Mouse (Mus musculus) heart, adult 2 months (tissue): ENCODE data around the gene Olfr791. TPM values are rescaled to one million over a fixed set of nuclear protein-coding genes. Genes with fewer than 3 reads are reported as not detected.

Source experiments
- DNase-seq, 2 experiments: peaks; one replicate each; pipeline ENCODE4 v3.0.0; 2021
- H3K27ac ChIP-seq: fragments of 200-600 bp; 2 replicates; pipeline ENCODE4 v1.8.1; 2022
- H3K27me3 ChIP-seq: fragments of 200-500 bp; 2 replicates; pipeline ENCODE4 v1.6.1; 2012; ENCODE audit warnings: mild to moderate bottlenecking, low read length, inconsistent platforms, mixed read lengths; ENCODE audit not compliant: control insufficient read depth, insufficient read depth
- H3K36me3 ChIP-seq: fragments of 200-500 bp; 2 replicates; pipeline ENCODE4 v1.6.1; 2012; ENCODE audit warnings: low read length, inconsistent platforms; ENCODE audit not compliant: control insufficient read depth, insufficient read depth
- H3K4me1 ChIP-seq: fragments of 200-500 bp; 2 replicates; pipeline ENCODE4 v1.6.1; 2011; ENCODE audit warnings: low read length; ENCODE audit not compliant: control insufficient read depth, insufficient read depth
- H3K4me3 ChIP-seq: fragments of 200-600 bp; 2 replicates; pipeline ENCODE4 v1.8.1; 2022
- H3K79me2 ChIP-seq: fragments of 200-500 bp; replicated peaks from 2 replicates; pipeline ENCODE4 v1.6.1; 2012; ENCODE audit warnings: mild to moderate bottlenecking, inconsistent platforms, low read length, moderate library complexity, mixed read lengths; ENCODE audit not compliant: control insufficient read depth, insufficient read depth
- H3K9ac ChIP-seq: fragments of 200-500 bp; 2 replicates; pipeline ENCODE4 v1.6.1; 2012; ENCODE audit warnings: low read depth, mild to moderate bottlenecking, control low read depth, inconsistent platforms, low read length, mixed read lengths
- CTCF ChIP-seq: fragments of 200-600 bp; IDR thresholded peaks from 2 replicates; pipeline ENCODE4 v1.8.1; 2022; ENCODE audit warnings: antibody characterized with exemption, mild to moderate bottlenecking, moderate library complexity
- EP300 ChIP-seq: fragments of 200-500 bp; IDR thresholded peaks from 2 replicates; pipeline ENCODE4 v1.6.1; 2011; ENCODE audit warnings: low read depth, low read length, control low read depth; ENCODE audit not compliant: insufficient read depth
- POLR2A ChIP-seq: fragments of 200-500 bp; IDR thresholded peaks from 2 replicates; pipeline ENCODE4 v1.6.1; 2011; ENCODE audit warnings: mild to moderate bottlenecking, low read depth, low read length, control low read depth; ENCODE audit not compliant: insufficient read depth
- WGBS: fragments of 180-500 bp; shearing (Covaris S2); methylation state at CpG from one replicate; pipeline ENCODE4 v1.1.7; 2018; 5-methylcytosine and 5-hydroxymethylcytosine counted together
- intact Hi-C: fragments of 180-260 bp; cut with DNase I; formaldehyde crosslinking; loops from one replicate; pipeline ENCODE4 v1.15.1; 2025
- long read RNA-seq: library from polyadenylated mRNA; stranded (forward); transcript quantifications from one replicate; pipeline ENCODE4 v2.0.0, GENCODE M21; 2021
- polyA plus RNA-seq: library from polyadenylated mRNA; depleted of rRNA; stranded (reverse); fragments of >200 nt; gene quantifications from 2 replicates; pipeline ENCODE4 v1.2.3, GENCODE M21; 2012; rRNA removed
- total RNA-seq, 2 experiments: library from RNA; stranded (reverse); gene quantifications; 2 replicates each; pipeline ENCODE4 v1.2.3; 2021

Olfr791 gene
- not detected for total RNA-seq
- polyA plus RNA-seq = not detected in 2 replicates
- long read RNA-seq = 0 reads

- Histone ChIP-seq H3K9ac (no peak within 1 kb of the TSS), H3K4me3 (no peak within 1 kb of the TSS), H3K4me1 (no peaks in the 10 kb centered on the region), H3K36me3 (no peaks in the 10 kb centered on the region), H3K27me3 (no peaks in the 10 kb centered on the region), H3K27ac (no peak within 1 kb of the TSS), H3K79me2 (no peaks in the 10 kb centered on the region)
- TF ChIP-seq POLR2A = no peak
- TF ChIP-seq EP300 = no peak
- TF ChIP-seq CTCF = no peak
- DNase-seq = no peak
- 58% methylated on average over 3 of the region's 3 CpGs for WGBS
- intact Hi-C loops = no loop called here
These were observed at the start of gene Olfr791 for GRCm38 (mm10) chr10:129521492-129521891. TSS of gene Olfr791 (plus strand) at chr10:129521792.

DNA sequence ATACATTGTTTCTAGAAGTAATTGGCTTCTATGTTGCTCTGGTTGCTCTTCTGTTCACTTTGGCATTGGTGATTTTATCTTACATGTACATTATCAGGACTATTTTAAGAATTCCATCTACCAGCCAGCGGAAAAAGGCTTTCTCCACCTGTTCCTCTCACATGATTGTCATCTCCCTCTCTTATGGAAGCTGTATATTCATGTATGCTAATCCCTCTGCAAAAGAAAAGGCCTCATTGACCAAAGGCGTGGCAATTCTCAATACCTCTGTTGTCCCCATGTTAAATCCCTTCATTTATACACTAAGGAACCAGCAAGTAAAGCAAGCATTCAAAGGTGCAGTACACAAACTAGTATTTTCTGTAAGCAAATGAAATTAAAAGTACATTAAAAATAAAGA, 48.3 kb upstream of the Olfr791 start:
- H3K27me3 ChIP-seq = no peaks in the 10 kb centered on the region
- no peaks in the 10 kb centered on the region for H3K36me3 ChIP-seq
- TF ChIP-seq EP300 (no peak), CTCF (no peak), POLR2A (no peak)
- intact Hi-C loops = no loop called here
- H3K27ac ChIP-seq = no peak overlapping the region
- H3K4me3 ChIP-seq = no peak overlapping the region
- H3K79me2 ChIP-seq = no peaks in the 10 kb centered on the region
- no peak for DNase-seq
- H3K9ac ChIP-seq = no peak overlapping the region
- H3K4me1 ChIP-seq = no peaks in the 10 kb centered on the region
- 61% methylated on average over 2 of the region's 2 CpGs for WGBS

- H3K27me3 ChIP-seq = no peaks in the 10 kb centered on the region
- H3K4me3 ChIP-seq = no peak overlapping the region
- DNase-seq = no peak
- no peak for TF ChIP-seq POLR2A
- TF ChIP-seq EP300 = no peak
- TF ChIP-seq CTCF = no peak
- no peak overlapping the region for H3K27ac ChIP-seq
- no peak overlapping the region for H3K9ac ChIP-seq
- no peaks in the 10 kb centered on the region for H3K4me1 ChIP-seq
- intact Hi-C loops = no loop called here
- H3K36me3 ChIP-seq = no peaks in the 10 kb centered on the region
- H3K79me2 ChIP-seq = no peaks in the 10 kb centered on the region
These were observed 47.9 kb upstream of the Olfr791 start for GRCm38 (mm10) chr10:129473723-129474122.

GRCm38 (mm10) chr10:129484452-129484851, 37.1 kb upstream of the Olfr791 start, which contains the start of gene Olfr789:
TSS of gene Olfr789 (plus strand) at chr10:129484752.
- intact Hi-C loops = no loop called here
- Histone ChIP-seq H3K9ac (no peak within 1 kb of the TSS), H3K4me3 (no peak within 1 kb of the TSS), H3K79me2 (no peaks in the 10 kb centered on the region), H3K27ac (no peak within 1 kb of the TSS), H3K4me1 (no peaks in the 10 kb centered on the region), H3K27me3 (no peaks in the 10 kb centered on the region), H3K36me3 (no peaks in the 10 kb centered on the region)
- 33% methylated on average over 2 of the region's 2 CpGs for WGBS
- TF ChIP-seq POLR2A (no peak), EP300 (no peak), CTCF (no peak)
- no peak for DNase-seq

GRCm38 (mm10) chr10:129490101-129490500, 31.5 kb upstream of the Olfr791 start:
- Histone ChIP-seq H3K4me1 (no peaks in the 10 kb centered on the region), H3K9ac (no peak overlapping the region), H3K36me3 (no peaks in the 10 kb centered on the region), H3K79me2 (no peaks in the 10 kb centered on the region), H3K4me3 (no peak overlapping the region), H3K27ac (no peak overlapping the region), H3K27me3 (no peaks in the 10 kb centered on the region)
- intact Hi-C loops = no loop called here
- WGBS = 62% methylated on average over 2 of the region's 2 CpGs
- DNase-seq = no peak
- no peak for TF ChIP-seq POLR2A
- no peak for TF ChIP-seq CTCF
- TF ChIP-seq EP300 = no peak

GRCm38 (mm10) chr10:129498192-129498591, 23.4 kb upstream of the Olfr791 start, which contains the start of gene Olfr790:
TSS of gene Olfr790 (plus strand) at chr10:129498492.
- DNase-seq = no peak
- no peak within 1 kb of the TSS for H3K27ac ChIP-seq
- H3K27me3 ChIP-seq = no peaks in the 10 kb centered on the region
- TF ChIP-seq EP300 = no peak
- TF ChIP-seq POLR2A = no peak
- no peak for TF ChIP-seq CTCF
- no peaks in the 10 kb centered on the region for H3K36me3 ChIP-seq
- no peaks in the 10 kb centered on the region for H3K79me2 ChIP-seq
- H3K4me1 ChIP-seq = no peaks in the 10 kb centered on the region
- intact Hi-C loops = no loop called here
- H3K4me3 ChIP-seq = no peak within 1 kb of the TSS
- H3K9ac ChIP-seq = no peak within 1 kb of the TSS
